Mouse (Mus musculus) megakaryocyte, embryonic 14.5 days (primary cell): Measurements from ENCODE around the gene Slc48a1. TPM values are rescaled to one million over a fixed set of nuclear protein-coding genes. Genes with fewer than 3 reads are reported as not detected.

Source experiments
- H3K27me3 ChIP-seq: replicated peaks from 2 replicates; pipeline ENCODE3; 2012; ENCODE audit warnings: inconsistent platforms
- H3K36me3 ChIP-seq: replicated peaks from 2 replicates; pipeline ENCODE3; 2012; ENCODE audit warnings: low read length, inconsistent platforms, mixed read lengths
- H3K4me1 ChIP-seq: 2 replicates; pipeline ENCODE4 v1.6.1; 2012; ENCODE audit warnings: inconsistent platforms
- H3K4me3 ChIP-seq: replicated peaks from 2 replicates; pipeline ENCODE3; 2012; ENCODE audit warnings: moderate library complexity, mild to moderate bottlenecking, inconsistent platforms
- H3K9me3 ChIP-seq: 2 replicates; pipeline ENCODE4 v1.6.1; 2012; ENCODE audit warnings: inconsistent platforms
- FLI1 ChIP-seq: IDR thresholded peaks from 2 replicates; pipeline ENCODE4 v1.6.1; 2012; ENCODE audit warnings: low read length, inconsistent platforms, mixed read lengths
- GATA1 ChIP-seq: IDR thresholded peaks from 3 replicates; pipeline ENCODE4 v1.6.1; 2012; ENCODE audit warnings: mixed read lengths, low read length, inconsistent platforms, borderline replicate concordance
- polyA plus RNA-seq: library from polyadenylated mRNA; stranded (reverse); fragments of >175 nt; gene quantifications from 2 replicates; pipeline ENCODE4 v1.2.3, GENCODE M21; 2012; ENCODE audit warnings: low replicate concordance; ENCODE audit not compliant: insufficient read depth

The Slc48a1 gene
- polyA plus RNA-seq, 1 experiment: 61.4 TPM

GRCm38 (mm10) chr15:97787799-97788667, 9.7 kb downstream of the Slc48a1 start:
- H3K9me3 ChIP-seq: no peaks in the 10 kb centered on the region
- peaks cover 52% of the 10 kb centered on the region for H3K36me3 ChIP-seq
- H3K4me1 ChIP-seq: peaks cover 76% of the 10 kb centered on the region
- TF ChIP-seq GATA1: no peak
- no peak for TF ChIP-seq FLI1
- no peaks in the 10 kb centered on the region for H3K27me3 ChIP-seq
- H3K4me3 ChIP-seq: peak overlapping the region; percentile 98

- Histone ChIP-seq H3K9me3 (no peaks in the 10 kb centered on the region), H3K27me3 (no peaks in the 10 kb centered on the region), H3K36me3 (peaks cover 59% of the 10 kb centered on the region), H3K4me3 (peak overlapping the region; percentile 42), H3K4me1 (peaks cover 81% of the 10 kb centered on the region)
- no peak for TF ChIP-seq FLI1
Measured at GRCm38 (mm10) chr15:97788821-97789220, 10.5 kb downstream of the Slc48a1 start.

- Histone ChIP-seq H3K4me1 (peaks cover 81% of the 10 kb centered on the region), H3K4me3 (peak overlapping the region; percentile 29), H3K36me3 (peaks cover 71% of the 10 kb centered on the region)
Measured at GRCm38 (mm10) chr15:97789761-97790505, 11.6 kb downstream of the Slc48a1 start.

DNA sequence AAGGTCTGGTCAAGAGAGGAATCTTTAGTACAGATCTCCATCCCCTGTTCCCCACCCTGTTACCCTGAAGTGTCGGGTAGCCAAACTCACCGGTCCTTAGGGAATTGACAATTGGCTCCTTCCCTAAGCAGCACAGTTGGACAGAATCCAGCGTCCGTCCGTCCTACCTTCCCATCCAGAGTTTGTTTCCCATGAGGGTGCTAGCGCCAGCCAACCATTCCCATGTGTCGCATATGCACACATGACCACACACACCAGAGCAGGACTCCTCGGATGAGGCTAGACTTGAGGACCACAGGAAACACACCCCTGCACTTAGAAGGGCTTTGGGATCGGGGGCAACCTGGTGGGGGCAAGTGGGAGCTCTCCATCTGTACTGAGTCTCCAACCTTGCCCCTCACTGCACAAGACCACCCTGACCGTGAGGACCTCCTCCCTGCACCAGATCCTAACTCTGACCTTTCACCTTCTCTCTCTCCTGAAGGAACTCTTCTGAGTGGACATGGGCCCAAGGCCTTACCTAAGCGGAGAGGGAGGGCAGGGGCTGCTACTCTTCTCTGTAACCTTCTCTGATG, 12.9 kb downstream of the Slc48a1 start:
- TF ChIP-seq FLI1: no peak
- TF ChIP-seq GATA1: no peak
- no peak overlapping the region for H3K4me3 ChIP-seq
- H3K36me3 ChIP-seq: peaks cover 83% of the 10 kb centered on the region
- peaks cover 69% of the 10 kb centered on the region for H3K4me1 ChIP-seq
- no peaks in the 10 kb centered on the region for H3K27me3 ChIP-seq
- no peaks in the 10 kb centered on the region for H3K9me3 ChIP-seq

More at GRCm38 (mm10) chr15:97789761-97790505, 11.6 kb downstream of the Slc48a1 start:
- H3K9me3 ChIP-seq: no peaks in the 10 kb centered on the region
- TF ChIP-seq GATA1: no peak
- no peak for TF ChIP-seq FLI1
- no peaks in the 10 kb centered on the region for H3K27me3 ChIP-seq

- Histone ChIP-seq H3K4me1 (peaks cover 53% of the 10 kb centered on the region), H3K27me3 (no peaks in the 10 kb centered on the region), H3K9me3 (no peaks in the 10 kb centered on the region), H3K36me3 (peaks cover 98% of the 10 kb centered on the region), H3K4me3 (no peak overlapping the region)
- TF ChIP-seq FLI1 (no peak), GATA1 (no peak)
Measured at GRCm38 (mm10) chr15:97793386-97794153, 15.2 kb downstream of the Slc48a1 start.

- H3K9me3 ChIP-seq: no peaks in the 10 kb centered on the region
- H3K4me3 ChIP-seq: no peak overlapping the region
- no peaks in the 10 kb centered on the region for H3K27me3 ChIP-seq
- peaks cover 53% of the 10 kb centered on the region for H3K4me1 ChIP-seq
- TF ChIP-seq FLI1 (no peak), GATA1 (no peak)
- peaks cover 97% of the 10 kb centered on the region for H3K36me3 ChIP-seq
Measured at GRCm38 (mm10) chr15:97794268-97794667, 15.9 kb downstream of the Slc48a1 start.

- TF ChIP-seq GATA1: no peak
- TF ChIP-seq FLI1: no peak
- peaks cover 47% of the 10 kb centered on the region for H3K4me1 ChIP-seq
- H3K27me3 ChIP-seq: no peaks in the 10 kb centered on the region
- H3K4me3 ChIP-seq: no peak overlapping the region
- peaks cover 98% of the 10 kb centered on the region for H3K36me3 ChIP-seq
- H3K9me3 ChIP-seq: no peaks in the 10 kb centered on the region
Measured at GRCm38 (mm10) chr15:97795559-97796235, 17.4 kb downstream of the Slc48a1 start.

- Histone ChIP-seq H3K9me3 (no peaks in the 10 kb centered on the region), H3K36me3 (peaks cover 98% of the 10 kb centered on the region), H3K4me1 (peaks cover 46% of the 10 kb centered on the region), H3K4me3 (no peak overlapping the region), H3K27me3 (no peaks in the 10 kb centered on the region)
- TF ChIP-seq FLI1 (no peak), GATA1 (no peak)
Measured at GRCm38 (mm10) chr15:97796674-97797310, 18.5 kb downstream of the Slc48a1 start.

- TF ChIP-seq FLI1 (no peak), GATA1 (no peak)
- peaks cover 36% of the 10 kb centered on the region for H3K4me1 ChIP-seq
- H3K36me3 ChIP-seq: peaks cover 97% of the 10 kb centered on the region
Measured at GRCm38 (mm10) chr15:97798134-97798533, 19.8 kb downstream of the Slc48a1 start.

More at GRCm38 (mm10) chr15:97798134-97798533, 19.8 kb downstream of the Slc48a1 start:
- H3K4me3 ChIP-seq: no peak overlapping the region
- no peaks in the 10 kb centered on the region for H3K27me3 ChIP-seq
- H3K9me3 ChIP-seq: no peaks in the 10 kb centered on the region
